Mouse (Mus musculus) liver, postnatal 0 days (tissue): ENCODE data around the gene Agap1. TPM values are rescaled to one million over a fixed set of nuclear protein-coding genes. Genes with fewer than 3 reads are reported as not detected.

Experiments
- ATAC-seq: fragments of 200-750 bp; cut with Nextera tagmentation; 2 replicates; pipeline ENCODE4 v1.8.0; 2017; ENCODE audit warnings: mild to moderate bottlenecking, moderate library complexity
- DNase-seq: peaks from one replicate; pipeline ENCODE4 v3.0.0-alpha.2; 2016
- H3K27ac ChIP-seq: fragments of 300-500 bp; sonication (generic); 2 replicates; pipeline ENCODE4 v1.5.1; 2014; ENCODE audit warnings: antibody characterized with exemption, moderate library complexity, mild to moderate bottlenecking, low read depth
- H3K27me3 ChIP-seq: fragments of 300-500 bp; sonication (generic); 2 replicates; pipeline ENCODE4 v1.6.1; 2014; ENCODE audit warnings: low read length, control low read depth, mixed read lengths; ENCODE audit not compliant: insufficient read depth
- H3K36me3 ChIP-seq: fragments of 300-500 bp; sonication (generic); replicated peaks from 2 replicates; pipeline ENCODE4 v1.6.1; 2014; ENCODE audit warnings: mild to moderate bottlenecking, control low read depth, low read length, moderate library complexity, mixed read lengths; ENCODE audit not compliant: insufficient read depth
- H3K4me1 ChIP-seq: fragments of 300-500 bp; sonication (generic); 2 replicates; pipeline ENCODE4 v1.6.1; 2014; ENCODE audit warnings: antibody characterized with exemption, mild to moderate bottlenecking, control low read depth; ENCODE audit not compliant: insufficient read depth
- H3K4me2 ChIP-seq: fragments of 300-500 bp; sonication (generic); 2 replicates; pipeline ENCODE4 v1.6.1; 2014; ENCODE audit warnings: low read depth, mild to moderate bottlenecking, low read length, moderate library complexity, mixed read lengths
- H3K4me3 ChIP-seq: fragments of 300-500 bp; sonication (generic); 2 replicates; pipeline ENCODE4 v1.5.1; 2014; ENCODE audit warnings: low read depth, low read length
- H3K9ac ChIP-seq: fragments of 300-500 bp; sonication (generic); replicated peaks from 2 replicates; pipeline ENCODE4 v1.6.1; 2014; ENCODE audit warnings: mild to moderate bottlenecking, moderate library complexity
- H3K9me3 ChIP-seq: fragments of 300-500 bp; sonication (generic); 2 replicates; pipeline ENCODE4 v1.6.1; 2016; ENCODE audit warnings: mild to moderate bottlenecking, control low read depth, low read length, mixed read lengths
- CTCF ChIP-seq: sonication (generic); IDR thresholded peaks from 2 replicates; pipeline ENCODE4 v1.5.1; 2016; ENCODE audit warnings: antibody characterized with exemption, low read depth
- EP300 ChIP-seq: IDR thresholded peaks from 2 replicates; pipeline ENCODE4 v1.6.1; 2016; ENCODE audit warnings: antibody characterized with exemption, low read depth, mild to moderate bottlenecking
- WGBS: fragments of 180-500 bp; shearing (Covaris S2); extraction: QIAGEN DNeasy Blood & Tissue Kit; methylation state at CpG from one replicate; pipeline ENCODE4 v1.1.7; 2014; ENCODE audit not compliant: insufficient replicate concordance; 5-methylcytosine and 5-hydroxymethylcytosine counted together
- polyA plus RNA-seq: library from polyadenylated mRNA; unstranded; fragments of >200 nt; fragmentation: Nextera tagmentation; extraction: Ambion mirVana; gene quantifications from 2 replicates; pipeline ENCODE4 v1.2.1, GENCODE M21; 2015

The Agap1 gene
- 1.0 and 1.3 TPM in 2 replicates for polyA plus RNA-seq

GRCm38 (mm10) chr1:89454196-89455123 lies at the start of gene Agap1:
Gene Agap1 (plus strand): TSS chr1:89454806.
- Histone ChIP-seq H3K4me2 (peak within 1 kb of the TSS; percentile 90), H3K27me3 (peaks cover 10% of the 10 kb centered on the region; the same call in 1 of the 2 replicates), H3K9me3 (no peaks in the 10 kb centered on the region), H3K27ac (peak within 1 kb of the TSS; percentile 66; the same call in 1 of the 2 replicates), H3K4me1 (peaks cover 14% of the 10 kb centered on the region), H3K4me3 (peak within 1 kb of the TSS; percentile 72), H3K9ac (peak within 1 kb of the TSS; percentile 67), H3K36me3 (no peaks in the 10 kb centered on the region)
- ATAC-seq = peak; percentile 93
- peak; percentile 88 for DNase-seq
- WGBS = 1% methylated on average over 55 of the region's 118 CpGs
- no peak for TF ChIP-seq EP300
- no peak for TF ChIP-seq CTCF

- 77% methylated on average over 6 of the region's 6 CpGs for WGBS
- no peak overlapping the region for H3K27ac ChIP-seq
- no peak overlapping the region for H3K9ac ChIP-seq
- no peaks in the 10 kb centered on the region for H3K4me1 ChIP-seq
- no peak for TF ChIP-seq EP300
- TF ChIP-seq CTCF = no peak
- ATAC-seq = no peak
- no peak overlapping the region for H3K4me3 ChIP-seq
- H3K36me3 ChIP-seq = no peaks in the 10 kb centered on the region
- no peaks in the 10 kb centered on the region for H3K27me3 ChIP-seq
- 0 out of 2 replicates have a peak, but pooled peaks cover 2% of the 10 kb centered on the region for H3K9me3 ChIP-seq
- no peak for DNase-seq
- no peak overlapping the region for H3K4me2 ChIP-seq
Observed at GRCm38 (mm10) chr1:89405991-89406390, 48.6 kb upstream of the Agap1 start.

- DNase-seq = no peak
- Histone ChIP-seq H3K4me2 (no peak overlapping the region), H3K4me3 (no peak overlapping the region), H3K36me3 (no peaks in the 10 kb centered on the region), H3K4me1 (no peaks in the 10 kb centered on the region), H3K27me3 (no peaks in the 10 kb centered on the region), H3K27ac (no peak overlapping the region), H3K9me3 (0 out of 2 replicates have a peak, but pooled peaks cover 2% of the 10 kb centered on the region), H3K9ac (no peak overlapping the region)
- no peak for ATAC-seq
- TF ChIP-seq CTCF (no peak), EP300 (no peak)
- WGBS = 81% methylated on average over 8 of the region's 8 CpGs
Observed at GRCm38 (mm10) chr1:89407986-89408385, 46.6 kb upstream of the Agap1 start.

DNA sequence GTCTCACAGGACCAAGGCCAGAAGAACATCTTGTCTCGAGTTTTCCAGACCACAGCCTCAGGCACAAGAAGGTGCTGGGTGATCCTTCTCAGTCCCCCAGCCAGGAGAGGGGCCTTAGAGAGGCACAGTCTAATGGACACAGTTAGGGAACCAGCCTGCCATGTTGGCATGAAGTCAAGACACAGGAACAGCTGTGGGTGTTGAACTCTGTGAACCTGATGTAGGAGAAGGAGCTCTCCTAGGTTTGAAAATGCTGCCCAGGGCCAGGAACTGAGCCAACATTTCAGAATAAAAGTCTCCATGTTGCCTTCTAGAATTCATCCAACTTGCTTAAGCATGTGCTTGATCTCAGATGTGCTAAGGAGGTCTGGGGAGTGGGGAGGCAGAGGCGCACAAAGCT lies 41.5 kb upstream of the Agap1 start:
- no peak for DNase-seq
- H3K27me3 ChIP-seq = no peaks in the 10 kb centered on the region
- ATAC-seq = no peak
- H3K4me1 ChIP-seq = no peaks in the 10 kb centered on the region
- WGBS = 66% methylated on average over 2 of the region's 2 CpGs
- TF ChIP-seq CTCF (no peak), EP300 (no peak)
- H3K9ac ChIP-seq = no peak overlapping the region
- no peak overlapping the region for H3K4me2 ChIP-seq
- H3K4me3 ChIP-seq = no peak overlapping the region
- no peaks in the 10 kb centered on the region for H3K36me3 ChIP-seq
- H3K9me3 ChIP-seq = no peaks in the 10 kb centered on the region
- H3K27ac ChIP-seq = no peak overlapping the region

DNA sequence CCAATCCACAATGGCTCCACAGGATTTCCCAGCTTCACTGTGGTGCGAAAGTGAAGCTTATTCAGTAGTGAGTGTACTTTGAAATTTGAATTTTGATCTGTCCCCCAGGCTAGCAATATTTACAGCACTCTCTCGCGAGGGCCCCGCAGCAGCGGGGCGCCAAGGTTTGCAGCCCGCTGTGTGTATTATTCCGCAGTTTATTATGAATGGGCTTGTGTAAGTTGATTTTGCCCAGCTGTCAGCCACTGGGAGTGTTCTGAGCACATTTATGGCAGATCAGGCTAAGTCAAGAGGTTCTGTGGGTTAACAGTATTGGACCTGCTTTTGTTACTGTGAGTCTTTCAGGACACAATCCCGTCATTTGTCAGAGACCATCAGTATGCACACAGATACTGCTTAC lies 40.0 kb upstream of the Agap1 start:
- no peak for ATAC-seq
- H3K4me3 ChIP-seq = no peak overlapping the region
- no peaks in the 10 kb centered on the region for H3K4me1 ChIP-seq
- H3K9me3 ChIP-seq = no peaks in the 10 kb centered on the region
- no peak for DNase-seq
- no peaks in the 10 kb centered on the region for H3K36me3 ChIP-seq
- no peak overlapping the region for H3K9ac ChIP-seq
- H3K4me2 ChIP-seq = no peak overlapping the region
- no peak overlapping the region for H3K27ac ChIP-seq
- TF ChIP-seq EP300 = no peak
- TF ChIP-seq CTCF = no peak
- WGBS = 76% methylated on average over 9 of the region's 9 CpGs
- H3K27me3 ChIP-seq = no peaks in the 10 kb centered on the region

DNA sequence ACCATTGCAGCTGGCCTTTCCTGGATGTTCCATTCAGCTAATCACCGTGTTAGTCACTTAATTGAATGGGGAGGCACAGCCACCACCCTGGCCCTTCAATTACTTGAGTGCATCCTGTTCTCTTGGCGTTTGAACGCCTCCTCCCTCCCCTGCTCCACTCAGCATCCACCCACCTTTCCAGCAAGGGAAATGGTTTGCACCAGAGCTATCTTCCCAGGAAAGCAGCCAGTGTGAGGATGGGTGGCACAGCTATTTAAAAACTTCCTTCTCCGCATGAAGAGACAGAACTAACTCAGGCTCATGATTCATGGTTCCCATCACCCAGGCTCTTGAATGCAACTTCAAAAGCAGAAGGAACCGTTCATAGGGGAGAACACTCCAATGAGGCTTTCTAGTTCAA lies 37.7 kb upstream of the Agap1 start:
- TF ChIP-seq EP300 (no peak), CTCF (no peak)
- ATAC-seq (no peak), DNase-seq (no peak)
- Histone ChIP-seq H3K4me3 (no peak overlapping the region), H3K9ac (no peak overlapping the region), H3K4me2 (no peak overlapping the region), H3K9me3 (no peaks in the 10 kb centered on the region), H3K36me3 (no peaks in the 10 kb centered on the region), H3K27ac (no peak overlapping the region), H3K4me1 (no peaks in the 10 kb centered on the region), H3K27me3 (no peaks in the 10 kb centered on the region)
- 31% methylated on average over 5 of the region's 5 CpGs for WGBS
